Mouse (Mus musculus): ENCODE measurements around the gene Fads1.

Fads1 gene

DNA sequence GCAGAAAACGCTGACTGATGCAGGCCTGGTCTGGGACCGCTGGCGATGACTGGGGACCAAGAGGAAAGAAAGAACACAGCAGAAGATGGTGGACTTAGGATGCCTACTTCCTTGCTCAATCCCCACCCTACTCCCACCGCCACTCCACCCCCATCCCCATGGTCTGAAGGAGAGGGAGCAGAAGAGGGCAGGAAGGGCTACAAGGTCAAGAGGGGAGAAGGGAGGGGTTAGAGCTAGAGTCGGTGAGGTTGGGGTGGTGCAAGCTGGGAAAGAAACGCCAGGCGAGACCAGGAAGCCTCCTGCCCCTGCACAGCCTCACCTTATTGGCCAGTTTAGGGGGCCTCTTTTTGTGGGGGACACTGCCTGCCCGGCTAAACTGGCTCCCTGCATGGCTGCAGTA lies 33.4 kb downstream of the Fads1 start:
- no peak for DNase-seq

- peak; percentile 42 for DNase-seq
Observed at GRCm38 (mm10) chr19:10219108-10219507, 36.4 kb downstream of the Fads1 start.

DNA sequence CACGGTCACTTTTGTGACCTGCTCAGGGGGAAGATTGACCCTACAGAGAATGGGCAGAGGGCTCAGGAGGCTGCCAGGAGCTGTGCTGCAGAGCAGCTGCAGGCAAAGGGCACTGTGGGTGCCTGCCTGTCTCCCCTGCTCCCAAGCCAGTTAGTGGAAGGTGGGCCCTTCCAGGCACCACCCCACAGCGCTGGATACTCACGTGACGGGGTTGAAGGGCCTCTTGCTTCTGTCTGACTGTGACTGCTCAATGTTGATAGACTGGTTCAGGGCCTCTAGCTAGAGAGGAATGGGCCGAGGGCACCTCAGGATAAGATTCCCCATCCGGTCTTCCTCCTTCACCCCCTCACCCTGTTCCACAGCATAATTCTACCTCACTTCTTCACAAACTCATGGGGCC lies 36.9 kb downstream of the Fads1 start:
- DNase-seq, result no peak

- DNase-seq, result no peak
Observed at GRCm38 (mm10) chr19:10221585-10221984, 38.9 kb downstream of the Fads1 start.

- no peak for DNase-seq
Observed at GRCm38 (mm10) chr19:10222656-10223055, 40.0 kb downstream of the Fads1 start.

GRCm38 (mm10) chr19:10223561-10223960 lies 40.9 kb downstream of the Fads1 start:
- DNase-seq, result no peak

DNA sequence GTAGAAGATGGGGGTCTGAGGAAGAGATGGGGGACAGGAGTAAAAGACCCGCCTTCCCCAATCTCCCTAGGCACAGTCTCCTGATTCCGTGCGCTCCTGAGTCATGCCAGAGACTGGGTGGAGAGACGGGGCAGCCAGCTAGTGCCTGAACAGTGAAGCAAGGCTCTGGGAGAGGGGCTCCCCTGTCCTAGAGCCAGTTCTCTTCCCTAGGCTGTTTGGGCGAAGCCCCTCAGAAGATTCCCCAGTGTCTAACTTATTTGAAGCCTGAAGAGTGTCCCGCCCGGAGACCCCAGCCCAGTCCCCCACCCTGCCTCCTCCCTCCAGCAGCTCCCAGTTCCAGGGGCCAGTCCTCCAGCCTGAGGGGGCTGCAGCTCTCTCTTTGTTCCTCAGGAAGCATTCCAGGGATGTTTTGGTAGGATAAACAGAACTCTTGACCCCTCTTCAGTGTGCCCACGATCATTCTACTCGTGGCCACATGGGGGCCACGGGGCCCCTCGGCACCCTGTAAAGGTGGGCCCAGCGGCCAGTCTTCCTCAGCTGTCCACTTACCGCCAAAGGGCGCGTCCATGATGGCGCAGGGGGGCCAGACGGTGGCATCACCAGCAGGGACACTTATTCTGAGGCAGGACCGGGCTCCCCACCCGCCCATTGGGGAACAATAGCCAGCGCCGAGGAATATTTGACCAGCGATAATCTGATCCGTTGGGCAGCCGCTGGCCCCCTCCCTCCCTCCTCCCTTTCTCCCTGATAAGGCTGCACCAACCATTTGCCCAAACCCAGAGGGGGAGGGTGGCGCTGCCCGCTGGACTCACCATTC lies 42.2 kb downstream of the Fads1 start:
- DNase-seq, result no peak

- no peak for DNase-seq
Observed at GRCm38 (mm10) chr19:10225767-10226166, 43.1 kb downstream of the Fads1 start.

DNA sequence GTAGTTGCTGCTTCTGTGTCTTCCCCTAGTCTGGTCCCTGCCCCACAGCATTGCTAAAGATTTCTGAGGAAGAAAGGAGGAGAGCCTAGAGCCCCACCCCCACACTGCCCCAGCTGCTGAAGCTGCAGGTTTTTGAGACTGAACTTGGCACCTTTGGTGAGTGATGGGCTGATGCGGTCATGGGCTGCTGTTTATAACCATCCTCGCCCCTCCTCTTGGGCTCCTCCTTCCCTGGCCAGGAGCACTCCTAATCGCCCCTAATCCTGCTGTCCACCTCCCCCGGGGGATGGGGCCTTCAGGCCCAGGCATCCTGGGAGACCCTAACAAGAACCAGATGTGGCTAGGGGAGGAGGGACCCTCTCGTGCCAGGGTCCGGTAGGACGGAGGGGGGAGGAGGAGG lies 48.3 kb downstream of the Fads1 start:
- no peak for DNase-seq

DNA sequence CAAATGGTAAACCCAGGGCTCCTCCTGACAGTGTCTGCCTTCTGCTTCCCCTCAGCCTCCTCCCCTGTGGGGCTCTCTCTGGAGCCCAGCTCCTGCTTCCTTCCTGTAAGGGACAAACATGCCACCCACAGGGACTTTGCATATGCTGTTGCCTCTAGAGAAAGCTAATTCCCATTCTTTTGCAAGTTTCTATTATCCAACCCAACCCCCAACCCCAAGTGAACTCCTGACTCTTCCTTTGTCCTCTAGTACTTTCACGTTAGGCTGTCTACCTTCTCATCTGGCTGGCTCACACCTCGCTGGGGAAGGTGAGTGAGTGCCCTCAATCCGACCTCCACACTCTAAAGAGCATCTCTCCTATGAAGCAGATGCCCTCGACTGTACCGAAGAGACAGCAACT lies 49.2 kb downstream of the Fads1 start:
- no peak for DNase-seq

DNA sequence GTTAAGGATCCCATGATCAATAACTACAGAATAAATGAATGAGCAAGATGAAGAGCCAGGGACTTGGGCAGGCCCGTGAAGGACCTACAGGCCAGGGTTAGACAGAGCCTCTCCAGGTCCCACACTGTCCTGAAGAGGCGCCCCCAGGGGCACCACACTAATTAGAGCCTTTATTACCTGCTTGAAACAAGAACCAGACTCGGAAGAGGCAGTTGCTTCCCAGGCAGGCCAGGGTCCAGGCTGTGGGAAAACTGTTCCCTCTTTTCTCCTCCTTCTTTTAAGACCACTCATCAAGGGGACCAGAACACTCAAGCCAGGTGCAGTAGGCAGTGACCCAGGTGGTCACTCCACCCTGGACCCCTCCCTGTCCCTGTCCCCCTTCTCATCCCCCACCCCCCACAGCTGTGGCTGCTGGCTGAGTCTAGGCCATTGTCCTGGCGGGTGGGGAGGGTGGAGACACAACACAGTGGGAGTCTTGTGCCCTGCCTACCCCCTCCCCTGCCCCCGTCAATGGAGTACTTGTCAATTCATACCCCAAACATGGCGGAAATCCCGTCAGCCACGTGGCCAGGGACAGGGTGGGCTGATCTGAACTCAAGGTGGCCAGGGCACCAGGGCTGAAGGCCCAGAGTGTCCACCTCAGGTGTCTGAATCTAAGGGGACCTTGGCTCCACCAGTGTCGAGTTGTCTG lies 49.8 kb downstream of the Fads1 start:
- DNase-seq, result no peak

DNA sequence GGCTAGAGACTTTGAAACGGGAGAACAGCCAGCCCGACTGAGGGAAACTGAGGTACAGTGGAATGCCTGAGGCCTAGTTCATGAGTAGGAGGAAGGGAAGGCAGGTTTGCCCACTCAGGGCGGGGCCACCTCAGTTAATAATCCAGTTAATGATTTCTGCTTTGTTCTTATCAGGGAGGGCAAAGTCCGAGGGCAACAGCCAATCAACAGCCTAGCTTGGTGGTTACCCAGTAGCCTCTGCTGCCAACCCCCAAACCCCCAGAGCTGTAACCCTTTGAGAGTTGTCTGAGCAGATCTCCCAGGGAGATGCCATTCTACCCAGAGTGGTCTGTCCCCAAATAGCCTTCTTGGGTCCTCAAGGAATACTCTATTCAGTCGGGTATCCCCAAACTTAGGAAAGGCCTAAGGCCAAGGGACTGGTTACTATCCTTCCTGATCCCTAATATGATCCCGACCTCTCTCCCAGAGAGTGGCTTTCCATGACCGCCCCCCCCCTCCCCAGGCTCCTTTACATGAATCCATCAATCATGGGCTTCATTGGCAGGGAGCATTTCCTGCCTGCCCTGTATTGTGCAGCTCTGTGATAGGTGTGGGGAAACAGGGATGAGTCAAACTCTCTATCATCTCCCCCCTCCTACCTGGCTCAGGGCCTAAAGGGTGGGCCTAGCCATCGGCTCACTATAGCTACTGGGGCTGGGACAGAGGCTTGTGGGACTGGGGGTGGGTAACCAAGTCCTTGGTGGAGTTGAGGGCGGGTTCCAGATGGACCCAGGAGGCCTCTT lies 53.3 kb downstream of the Fads1 start:
- DNase-seq, result no peak

- no peak for DNase-seq
Observed at GRCm38 (mm10) chr19:10238477-10238876, 55.8 kb downstream of the Fads1 start.

- DNase-seq, result no peak
Observed at GRCm38 (mm10) chr19:10239419-10239818, 56.7 kb downstream of the Fads1 start.

GRCm38 (mm10) chr19:10239975-10240653 lies 57.4 kb downstream of the Fads1 start:
- DNase-seq, result no peak

- DNase-seq, result peak; percentile 70
Observed at GRCm38 (mm10) chr19:10240654-10241305, 58.1 kb downstream of the Fads1 start, which contains the start of gene Myrf. Gene Myrf, minus strand, starts transcription at chr19:10240748.

- no peak for DNase-seq
Observed at GRCm38 (mm10) chr19:10242916-10243315, 60.2 kb downstream of the Fads1 start.

DNA sequence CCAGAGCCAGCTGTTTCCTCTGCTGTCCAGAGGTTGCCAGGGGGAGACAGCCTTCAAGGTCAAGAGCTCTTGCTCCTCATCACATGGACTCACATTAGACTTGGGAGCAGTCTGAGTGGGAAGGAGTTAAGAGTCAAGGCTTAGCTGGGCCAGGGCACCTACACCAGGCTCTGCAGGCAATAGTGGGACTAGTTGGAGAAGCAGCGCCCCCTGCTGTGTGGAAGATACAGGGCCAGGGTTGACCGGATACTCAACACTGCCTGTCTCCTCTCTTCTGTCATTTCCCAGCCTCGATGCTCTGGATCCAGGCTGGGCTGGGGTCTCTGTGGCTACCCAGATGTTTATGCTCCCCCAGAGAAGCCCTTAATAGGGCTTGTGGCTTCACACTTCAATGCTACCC lies 61.5 kb downstream of the Fads1 start:
- DNase-seq, result peak; percentile 28
